Mouse (Mus musculus) brown adipose tissue, adult 24 weeks (tissue): ENCODE measurements around the gene Krtap5-4. TPM values are rescaled to one million over a fixed set of nuclear protein-coding genes. Genes with fewer than 3 reads are reported as not detected.
"Not testable (repeated sequence)": the region's sequence is repeated elsewhere in the genome, so short reads cannot be mapped to it uniquely, and the experiment has no call there.

ENCODE experiments used
- H3K27ac ChIP-seq: fragments of 200-500 bp; replicated peaks from 2 replicates; pipeline ENCODE4 v1.5.1; 2012; ENCODE audit warnings: low read depth, mild to moderate bottlenecking, low read length
- H3K4me1 ChIP-seq: fragments of 200-500 bp; 2 replicates; pipeline ENCODE4 v1.6.1; 2012; ENCODE audit warnings: low read length, mixed read lengths; ENCODE audit not compliant: control insufficient read depth, insufficient read depth, insufficient read length
- H3K4me3 ChIP-seq: fragments of 200-500 bp; 2 replicates; pipeline ENCODE4 v1.5.1; 2012; ENCODE audit warnings: low read depth, mild to moderate bottlenecking, low read length, moderate library complexity; ENCODE audit not compliant: insufficient read depth
- polyA plus RNA-seq: library from polyadenylated mRNA; stranded (reverse); fragments of >200 nt; gene quantifications from 2 replicates; pipeline ENCODE4 v1.2.4, GENCODE M21; 2012; ENCODE audit not compliant: missing spikeins, insufficient read depth, insufficient read length

Krtap5-4 gene
- polyA plus RNA-seq = not detected in 2 replicates

GRCm38 (mm10) chr7:142303249-142303648 lies at the start of gene Krtap5-4:
Gene Krtap5-4 (plus strand): TSS chr7:142303549.
- Histone ChIP-seq H3K27ac (no peak within 1 kb of the TSS), H3K4me3 (no peak within 1 kb of the TSS), H3K4me1 (no peaks in the 10 kb centered on the region)

DNA sequence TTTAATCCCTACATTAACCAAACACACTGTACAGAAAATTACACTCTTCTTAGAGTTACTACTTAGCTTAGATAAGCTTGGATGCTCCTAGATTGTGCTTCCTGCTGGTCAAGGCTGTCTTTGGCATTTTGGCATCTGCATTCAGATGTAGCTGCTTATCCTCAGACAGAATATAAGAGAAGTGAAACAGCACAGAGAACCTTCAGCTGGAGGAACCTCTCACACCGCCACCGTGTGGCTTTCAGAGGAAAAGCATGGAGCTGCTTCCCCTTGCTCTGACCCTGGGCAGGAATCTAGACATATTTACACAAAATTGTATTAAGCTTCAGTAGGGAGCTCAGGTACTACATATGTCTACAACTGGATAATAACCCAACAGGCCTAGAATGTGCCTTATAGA lies 47.8 kb upstream of the Krtap5-4 start:
- Histone ChIP-seq H3K4me3 (no peak overlapping the region), H3K4me1 (no peaks in the 10 kb centered on the region), H3K27ac (no peak overlapping the region)

DNA sequence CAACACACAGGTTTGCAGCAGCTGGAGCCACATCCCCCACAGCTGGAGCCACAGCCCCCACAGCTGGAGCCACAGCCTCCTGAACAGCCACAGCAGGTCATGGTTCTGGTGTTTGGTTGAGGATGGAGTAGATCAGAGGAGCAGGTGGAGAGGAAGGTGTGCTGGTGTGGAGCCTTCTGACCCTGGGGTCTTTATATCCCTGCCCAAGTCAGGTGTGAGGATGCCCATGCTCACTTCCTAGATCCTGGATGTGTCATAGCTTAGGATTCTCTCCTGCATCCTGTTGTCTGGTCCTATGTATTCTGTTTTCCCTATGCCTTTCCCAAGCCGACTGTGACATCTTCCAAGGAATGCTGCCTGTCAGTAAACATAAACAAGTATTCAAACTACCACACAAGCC lies 45.1 kb upstream of the Krtap5-4 start, which contains the start of gene Gm2431:
Gene Gm2431 (minus strand): TSS at position 101 of the 400 bp plus-strand sequence.
- H3K27ac ChIP-seq, H3K4me3 ChIP-seq, H3K4me1 ChIP-seq: not testable (repeated sequence)

DNA sequence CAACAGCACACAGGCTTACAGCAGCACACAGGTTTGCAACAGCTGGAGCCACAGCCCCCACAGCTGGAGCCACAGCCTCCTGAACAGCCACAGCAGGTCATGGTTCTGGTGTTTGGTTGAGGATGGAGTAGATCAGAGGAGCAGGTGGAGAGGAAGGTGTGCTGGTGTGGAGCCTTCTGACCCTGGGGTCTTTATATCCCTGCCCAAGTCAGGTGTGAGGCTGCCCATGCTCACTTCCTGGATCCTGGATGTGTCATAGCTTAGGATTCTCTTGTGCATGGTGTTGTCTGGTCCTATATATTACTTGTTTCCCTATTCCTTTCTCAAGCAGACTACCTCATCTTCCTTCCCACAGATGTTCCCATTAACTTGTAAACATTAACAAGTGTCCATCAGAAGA lies 29.1 kb upstream of the Krtap5-4 start, which contains the start of gene Gm4559:
Gene Gm4559 (minus strand): TSS at position 101 of the 400 bp plus-strand sequence.
- not testable (repeated sequence) for H3K4me3 ChIP-seq, H3K27ac ChIP-seq, H3K4me1 ChIP-seq

DNA sequence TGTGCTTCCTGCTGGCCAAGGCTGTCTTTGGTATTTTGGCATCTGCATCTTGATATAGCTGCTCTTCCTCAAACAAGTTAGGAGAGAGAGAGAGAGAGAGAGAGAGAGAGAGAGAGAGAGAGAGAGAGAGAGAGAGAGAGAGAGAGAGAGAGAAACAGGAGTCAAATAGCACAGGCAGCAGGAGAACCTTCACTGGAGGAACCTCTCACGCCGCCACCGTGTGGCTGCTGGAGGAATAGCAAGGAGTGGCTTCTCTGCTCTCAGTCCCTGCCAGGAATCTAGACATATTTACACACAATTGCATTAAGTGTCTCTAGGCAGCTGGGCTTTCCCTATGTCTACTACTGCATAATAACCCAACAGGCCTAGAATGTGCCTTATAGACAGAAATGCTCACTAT lies 25.2 kb upstream of the Krtap5-4 start:
- H3K4me1 ChIP-seq, H3K4me3 ChIP-seq, H3K27ac ChIP-seq: not testable (repeated sequence)

GRCm38 (mm10) chr7:142279291-142279690 lies 24.1 kb upstream of the Krtap5-4 start:
- not testable (repeated sequence) for H3K4me1 ChIP-seq, H3K4me3 ChIP-seq, H3K27ac ChIP-seq

- not testable (repeated sequence) for H3K27ac ChIP-seq, H3K4me1 ChIP-seq, H3K4me3 ChIP-seq
Observed at GRCm38 (mm10) chr7:142282847-142283246, 20.5 kb upstream of the Krtap5-4 start.

DNA sequence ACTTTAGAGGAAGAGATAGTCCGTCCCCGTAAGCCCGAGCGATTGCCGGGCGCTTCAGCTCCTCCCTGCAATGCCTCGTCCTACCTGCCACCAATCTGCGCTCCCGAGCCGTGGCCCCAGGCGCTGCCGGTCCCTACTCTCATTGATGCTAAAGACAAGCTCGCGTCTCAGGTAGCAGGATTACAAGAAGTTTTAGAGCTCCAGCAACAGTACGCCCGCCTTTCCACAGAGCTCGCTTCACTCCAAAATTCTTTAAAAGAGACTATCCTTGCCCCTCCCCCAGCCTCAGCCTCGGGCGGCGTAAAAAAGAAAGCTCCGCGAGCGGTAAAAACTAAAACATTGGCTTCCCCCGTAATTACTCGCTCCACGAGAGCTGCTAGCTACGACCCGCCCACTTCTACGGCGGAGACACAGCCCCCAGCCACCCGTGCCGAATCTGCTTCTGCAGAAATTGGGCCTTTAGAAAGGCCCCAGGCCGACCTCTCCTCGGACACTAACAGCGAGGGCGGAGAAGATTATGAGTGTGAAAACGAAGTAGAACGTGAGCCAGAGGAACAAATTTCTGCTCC lies 19.2 kb upstream of the Krtap5-4 start:
- Histone ChIP-seq H3K4me3 (peak overlapping the region; percentile 87), H3K4me1 (no peaks in the 10 kb centered on the region), H3K27ac (peak overlapping the region; percentile 65)

DNA sequence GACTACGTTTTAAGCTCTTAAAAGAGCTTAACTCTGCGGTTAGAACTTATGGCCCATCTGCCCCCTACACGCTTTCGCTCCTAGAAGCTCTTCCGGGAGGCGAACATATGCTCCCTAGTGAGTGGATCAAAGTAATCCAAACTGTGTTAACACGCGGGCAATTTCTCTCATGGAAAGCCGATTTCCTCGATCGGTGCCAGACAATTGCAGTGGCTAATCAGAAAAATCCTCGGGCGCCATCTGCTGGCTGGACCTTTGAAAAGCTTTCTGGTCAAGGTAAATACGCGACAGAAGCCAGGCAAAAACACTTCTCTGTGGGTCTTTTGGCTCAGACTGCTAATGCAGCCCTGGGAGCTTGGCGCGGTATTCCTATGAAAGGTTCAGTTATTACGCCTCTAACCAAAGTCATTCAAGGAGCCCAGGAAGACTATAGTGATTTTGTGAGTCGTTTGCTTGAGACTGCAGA lies 18.7 kb upstream of the Krtap5-4 start:
- Histone ChIP-seq H3K4me1 (no peaks in the 10 kb centered on the region), H3K27ac (peak overlapping the region; percentile 65), H3K4me3 (peak overlapping the region; percentile 87)

- H3K27ac ChIP-seq = no peak overlapping the region
Observed at GRCm38 (mm10) chr7:142285130-142285835, 18.1 kb upstream of the Krtap5-4 start.

GRCm38 (mm10) chr7:142285910-142286612 lies 17.3 kb upstream of the Krtap5-4 start:
- not testable (repeated sequence) for H3K27ac ChIP-seq, H3K4me1 ChIP-seq, H3K4me3 ChIP-seq

More at GRCm38 (mm10) chr7:142285130-142285835, 18.1 kb upstream of the Krtap5-4 start:
- Histone ChIP-seq H3K4me3 (peak overlapping the region; percentile 11; the same call in 1 of the 2 replicates), H3K4me1 (no peaks in the 10 kb centered on the region)

- H3K4me3 ChIP-seq, H3K27ac ChIP-seq, H3K4me1 ChIP-seq: not testable (repeated sequence)
Observed at GRCm38 (mm10) chr7:142293851-142294250, 9.5 kb upstream of the Krtap5-4 start.

GRCm38 (mm10) chr7:142295418-142295817 lies 7.9 kb upstream of the Krtap5-4 start:
- H3K27ac ChIP-seq = no peak overlapping the region
- no peak overlapping the region for H3K4me3 ChIP-seq
- no peaks in the 10 kb centered on the region for H3K4me1 ChIP-seq

- not testable (repeated sequence) for H3K4me1 ChIP-seq, H3K4me3 ChIP-seq, H3K27ac ChIP-seq
Observed at GRCm38 (mm10) chr7:142296108-142296507, 7.2 kb upstream of the Krtap5-4 start.

DNA sequence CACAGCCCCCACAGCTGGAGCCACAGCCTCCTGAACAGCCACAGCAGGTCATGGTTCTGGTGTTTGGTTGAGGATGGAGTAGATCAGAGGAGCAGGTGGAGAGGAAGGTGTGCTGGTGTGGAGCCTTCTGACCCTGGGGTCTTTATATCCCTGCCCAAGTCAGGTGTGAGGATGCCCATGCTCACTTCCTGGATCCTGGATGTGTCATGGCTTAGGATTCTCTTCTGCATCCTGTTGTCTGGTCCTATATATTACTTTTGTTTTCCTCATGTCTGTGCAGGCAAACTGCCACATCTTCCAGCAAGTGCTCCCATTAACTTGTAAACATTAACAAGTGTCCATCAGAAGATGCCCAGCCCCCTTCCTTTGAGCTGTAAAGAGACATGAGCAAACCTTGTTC lies 6.3 kb upstream of the Krtap5-4 start, which contains the start of gene Krtap5-1:
Gene Krtap5-1 (minus strand): TSS at position 101 of the 400 bp plus-strand sequence.
- not testable (repeated sequence) for H3K4me1 ChIP-seq, H3K27ac ChIP-seq, H3K4me3 ChIP-seq
